ENCODE assay signal across 8 mouse cellular contexts in the genomic region with DNA sequence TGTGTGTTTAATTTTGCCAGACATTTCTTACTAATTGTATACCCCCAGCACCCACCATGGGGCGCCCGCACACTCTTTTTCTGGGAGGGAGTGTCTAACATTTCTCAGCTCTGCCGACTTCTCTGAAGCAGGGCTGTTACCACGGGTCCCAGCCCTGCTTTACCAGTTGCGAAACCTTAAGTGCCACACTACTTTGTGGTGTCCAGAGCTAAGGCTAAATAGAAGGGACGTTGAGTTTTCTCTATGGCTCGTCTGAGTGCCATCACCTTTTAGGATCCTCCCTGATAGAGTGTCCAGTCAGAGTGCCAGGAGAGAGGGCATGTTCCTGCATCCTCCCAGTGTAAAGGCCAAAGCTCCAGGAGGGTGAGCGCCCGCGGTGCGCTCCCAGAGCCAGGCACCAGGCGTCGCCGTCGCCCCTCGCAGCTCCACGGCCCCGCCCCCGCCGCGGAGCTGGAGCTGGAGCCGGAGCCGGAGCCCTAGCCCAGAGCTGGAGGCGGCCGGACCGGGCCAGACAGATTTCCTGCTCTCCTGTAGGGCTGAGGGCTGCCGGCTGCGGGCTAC. TPM values are rescaled to one million over a fixed set of nuclear protein-coding genes. Genes with fewer than 3 reads are reported as not detected.
DNase-seq lines count a peak whose midpoint lies in the region; ATAC-seq and TF ChIP-seq lines count a peak whose summit lies in the region.

A gene (plus strand): TSS at position 141 of the 561 bp plus-strand sequence.

- 5% methylated on average over 28 of the region's 28 CpGs for WGBS in heart, embryonic 10.5 days
- 5% methylated on average over 28 of the region's 28 CpGs for WGBS in kidney, embryonic 14.5 days
- 2% methylated on average over 28 of the region's 28 CpGs for WGBS in limb, embryonic 15.5 days
- WGBS in midbrain, postnatal 0 days, result 4% methylated on average over 28 of the region's 28 CpGs

- peak; percentile 80; the same call in 1 of the 2 replicates for ATAC-seq in erythroblast, adult 5-6 weeks (replicated peaks; ENCODE audit: low FRiP score, poor library complexity, severe bottlenecking)
- peak; percentile 91 for ATAC-seq in kidney, embryonic 14.5 days (ENCODE audit: low FRiP score, low TSS enrichment)
- peak; percentile 85 for ATAC-seq in limb, embryonic 15.5 days (ENCODE audit: insufficient number of reproducible peaks, low FRiP score, low TSS enrichment, low read depth)
- peak; percentile 94 for ATAC-seq in midbrain, postnatal 0 days (ENCODE audit: low FRiP score)

- peaks cover 38% of the 10 kb centered on the region for H3K27me3 ChIP-seq in heart, embryonic 10.5 days (ENCODE audit: insufficient read depth, poor library complexity, severe bottlenecking)
- peaks cover 8% of the 10 kb centered on the region; the same call in 1 of the 2 replicates for H3K27me3 ChIP-seq in kidney, embryonic 14.5 days (ENCODE audit: control insufficient read depth, insufficient read depth, low read length)
- peaks cover 20% of the 10 kb centered on the region; the same call in 1 of the 2 replicates for H3K27me3 ChIP-seq in limb, embryonic 15.5 days
- no peaks in the 10 kb centered on the region for H3K27me3 ChIP-seq in midbrain, postnatal 0 days (ENCODE audit: insufficient read depth, low read length)

- no peaks in the 10 kb centered on the region for H3K9me3 ChIP-seq in heart, embryonic 10.5 days
- H3K9me3 ChIP-seq in kidney, embryonic 14.5 days (ENCODE audit: control insufficient read depth, low read length), result no peaks in the 10 kb centered on the region
- H3K9me3 ChIP-seq in limb, embryonic 15.5 days, result no peaks in the 10 kb centered on the region
- no peaks in the 10 kb centered on the region for H3K9me3 ChIP-seq in midbrain, postnatal 0 days (ENCODE audit: low read length)

- peak within 1 kb of the TSS; percentile 26 for H3K27ac ChIP-seq in heart, embryonic 10.5 days
- 0 out of 2 replicates have a peak within 1 kb of the TSS, but pooled peaks have one; percentile 24 for H3K27ac ChIP-seq in kidney, embryonic 14.5 days (ENCODE audit: low read depth, low read length)
- no peak within 1 kb of the TSS for H3K27ac ChIP-seq in limb, embryonic 15.5 days
- H3K27ac ChIP-seq in midbrain, postnatal 0 days (ENCODE audit: low read depth, low read length), result peak within 1 kb of the TSS; percentile 82

- peak within 1 kb of the TSS; percentile 71 for H3K4me3 ChIP-seq in heart, embryonic 10.5 days
- peak within 1 kb of the TSS; percentile 54 for H3K4me3 ChIP-seq in kidney, embryonic 14.5 days (ENCODE audit: low read length)
- peak within 1 kb of the TSS; percentile 68 for H3K4me3 ChIP-seq in limb, embryonic 15.5 days
- H3K4me3 ChIP-seq in midbrain, postnatal 0 days (ENCODE audit: low read depth, low read length), result peak within 1 kb of the TSS; percentile 81

- H3K36me3 ChIP-seq in heart, embryonic 10.5 days, result no peaks in the 10 kb centered on the region
- H3K36me3 ChIP-seq in kidney, embryonic 14.5 days (ENCODE audit: control insufficient read depth, insufficient read depth, low read length), result no peaks in the 10 kb centered on the region
- H3K36me3 ChIP-seq in limb, embryonic 15.5 days, result no peaks in the 10 kb centered on the region
- H3K36me3 ChIP-seq in midbrain, postnatal 0 days (ENCODE audit: insufficient read depth, low read length), result no peaks in the 10 kb centered on the region

- H3K4me2 ChIP-seq in kidney, embryonic 14.5 days (replicated peaks; ENCODE audit: low read depth, low read length), result peak within 1 kb of the TSS; percentile 96
- peak within 1 kb of the TSS; percentile 97 for H3K4me2 ChIP-seq in limb, embryonic 15.5 days
- peak within 1 kb of the TSS; percentile 76 for H3K4me2 ChIP-seq in midbrain, postnatal 0 days (ENCODE audit: low read depth, low read length, poor library complexity, severe bottlenecking)

- peak; percentile 75 for TF ChIP-seq CTCF in midbrain, postnatal 0 days (IDR thresholded peaks at IDR 0.05)

- peak within 1 kb of the TSS; percentile 55 for H3K9ac ChIP-seq in kidney, embryonic 14.5 days (ENCODE audit: low read depth, low read length)
- H3K9ac ChIP-seq in limb, embryonic 15.5 days, result peak within 1 kb of the TSS; percentile 57
- H3K9ac ChIP-seq in midbrain, postnatal 0 days (replicated peaks; ENCODE audit: low read length, poor library complexity, severe bottlenecking), result peak within 1 kb of the TSS; percentile 83

- H3K4me1 ChIP-seq in heart, embryonic 10.5 days, result peaks cover 9% of the 10 kb centered on the region
- H3K4me1 ChIP-seq in kidney, embryonic 14.5 days (ENCODE audit: control insufficient read depth, insufficient read depth, low read length), result 0 out of 2 replicates have a peak, but pooled peaks cover 3% of the 10 kb centered on the region
- H3K4me1 ChIP-seq in limb, embryonic 15.5 days, result peaks cover 8% of the 10 kb centered on the region
- H3K4me1 ChIP-seq in midbrain, postnatal 0 days (ENCODE audit: insufficient read depth, low read length), result peaks cover 8% of the 10 kb centered on the region; the same call in 1 of the 2 replicates

- DNase-seq in B cell, adult 2 months, result peak; percentile 76 to 77
- peak; percentile 91 for DNase-seq in brain, adult 2 months (ENCODE audit: low read depth, low spot score)
- peak; percentile 84 for DNase-seq in heart, embryonic 10.5 days (ENCODE audit: low spot score)
- DNase-seq in midbrain, postnatal 0 days (ENCODE audit: low spot score), result peak; percentile 85
- peak; percentile 70 to 83 for DNase-seq in spleen, postnatal 10 days (ENCODE audit: low spot score in 2 of 2)

RNA-seq across cellular contexts. Expression of the gene that starts here (rescaled TPM):
- 11.9 and 16.1 TPM in 2 replicates for total RNA-seq in erythroblast, adult 5-6 weeks (2015; ENCODE audit: low replicate concordance)
- 19.1 and 19.7 TPM in 2 replicates for total RNA-seq in erythroblast, adult 5-6 weeks (2017; ENCODE audit: low replicate concordance)
- 1.1 and 1.8 TPM in 2 replicates for polyA plus RNA-seq in heart, embryonic 10.5 days (2016; fragmentation: Nextera tagmentation; extraction: Ambion mirVana)
- 1.6 and 2.0 TPM in 2 replicates for polyA plus RNA-seq in kidney, embryonic 14.5 days (2014; fragmentation: Nextera tagmentation; extraction: Ambion mirVana)
- 4.5 and 4.9 TPM in 2 replicates for polyA plus RNA-seq in limb, embryonic 15.5 days (2015; fragmentation: Nextera tagmentation; extraction: Ambion mirVana)
- total RNA-seq in midbrain, postnatal 0 days (2014; rRNA removed), result 14.2 and 14.6 TPM in 2 replicates
- polyA plus RNA-seq in midbrain, postnatal 0 days (2015; fragmentation: Nextera tagmentation; extraction: Ambion mirVana), result 7.2 and 9.2 TPM in 2 replicates
